Mouse (Mus musculus): ENCODE measurements at regions not wholly inside any gene's neighbourhood (a gene's known extent, or its start where the extent isn't known, plus 50 kb on each side); places are given as distances from the start of the nearest gene placed in this dataset.

DNA sequence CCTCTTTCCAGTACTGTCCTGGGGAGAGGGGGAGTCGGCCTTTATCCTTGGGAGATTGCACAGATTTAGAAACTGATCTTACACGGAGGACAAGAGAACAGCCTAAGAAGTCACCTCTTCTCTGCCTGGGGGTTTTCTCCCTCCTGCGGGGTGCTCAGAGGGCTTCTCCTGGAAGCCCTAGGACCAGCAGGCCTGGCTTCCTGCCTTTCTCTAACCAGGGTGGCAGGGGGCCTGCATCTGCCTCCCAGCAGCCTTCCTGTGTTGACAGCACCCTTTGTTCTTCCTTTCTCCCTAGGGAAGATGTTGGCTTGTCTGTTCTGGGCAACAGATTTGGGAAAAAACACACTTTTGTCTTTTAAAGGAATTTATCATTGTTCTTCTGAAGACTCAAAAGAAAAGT is 153.0 kb upstream of the Tgfbr2 start:
- no peak for ATAC-seq

GRCm38 (mm10) chr9:116327080-116327479 is 151.9 kb upstream of the Tgfbr2 start:
- no peak for ATAC-seq

DNA sequence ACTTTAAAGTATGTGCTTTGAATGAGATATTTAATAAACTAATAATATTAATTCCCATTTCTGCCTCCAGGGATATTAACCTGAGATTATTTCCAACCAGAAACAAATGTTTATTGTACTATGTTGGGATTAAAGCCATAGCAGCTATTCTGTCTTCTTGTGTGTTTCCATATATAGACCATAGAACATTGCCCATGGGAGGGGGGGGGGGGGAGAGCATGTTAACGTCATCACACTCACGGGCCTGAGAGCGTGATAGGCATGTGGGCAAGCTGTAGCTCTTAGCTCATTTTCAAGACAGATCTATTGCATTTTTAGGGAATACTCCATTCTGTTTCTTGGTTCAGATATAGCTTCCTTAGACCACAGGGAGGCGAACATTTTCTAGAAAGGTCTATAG is 149.8 kb upstream of the Tgfbr2 start:
- ATAC-seq, result no peak

DNA sequence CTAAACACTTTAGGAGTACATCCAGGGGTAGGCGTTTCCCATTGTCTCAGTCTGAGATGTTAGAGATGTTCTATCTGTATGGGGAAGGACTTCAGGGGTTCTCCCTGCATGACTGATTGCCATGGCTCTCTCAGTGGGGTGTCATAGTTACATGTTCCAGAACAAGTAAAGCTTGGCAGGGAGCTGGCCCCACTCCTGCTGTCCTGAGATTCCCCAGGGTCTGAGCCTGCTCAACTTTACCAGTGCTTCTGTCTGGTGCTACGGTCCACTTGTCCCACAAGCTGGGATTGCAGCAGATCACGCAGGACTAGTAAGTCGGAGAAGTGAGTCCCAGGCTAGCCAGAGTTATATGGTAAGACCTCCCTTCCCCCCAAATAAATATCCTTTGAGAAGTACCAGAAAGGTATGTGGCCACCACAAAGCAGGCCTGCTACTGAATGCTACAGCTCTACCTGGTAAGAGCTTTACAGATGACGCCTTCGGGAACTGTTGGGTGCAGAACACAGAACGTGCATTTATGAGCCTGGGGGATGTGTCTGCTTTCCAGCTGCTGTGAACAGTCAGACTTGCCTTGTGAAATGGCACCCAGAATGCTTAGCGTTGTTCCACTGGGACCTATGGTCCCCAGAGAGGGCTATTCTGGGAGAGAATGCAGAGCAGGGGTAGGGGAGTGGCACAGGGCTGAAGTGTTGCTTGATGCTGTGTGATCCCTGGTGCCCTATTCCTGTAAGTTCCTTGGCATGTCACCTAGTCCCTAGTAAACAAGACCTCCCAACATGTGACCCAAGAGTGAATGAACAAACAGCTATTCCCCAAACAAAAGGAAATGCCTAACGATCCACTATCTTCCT is 148.9 kb upstream of the Tgfbr2 start:
- no peak for ATAC-seq

- ATAC-seq, result peak; percentile 48
Measured at GRCm38 (mm10) chr9:116321908-116322307, 146.7 kb upstream of the Tgfbr2 start.

DNA sequence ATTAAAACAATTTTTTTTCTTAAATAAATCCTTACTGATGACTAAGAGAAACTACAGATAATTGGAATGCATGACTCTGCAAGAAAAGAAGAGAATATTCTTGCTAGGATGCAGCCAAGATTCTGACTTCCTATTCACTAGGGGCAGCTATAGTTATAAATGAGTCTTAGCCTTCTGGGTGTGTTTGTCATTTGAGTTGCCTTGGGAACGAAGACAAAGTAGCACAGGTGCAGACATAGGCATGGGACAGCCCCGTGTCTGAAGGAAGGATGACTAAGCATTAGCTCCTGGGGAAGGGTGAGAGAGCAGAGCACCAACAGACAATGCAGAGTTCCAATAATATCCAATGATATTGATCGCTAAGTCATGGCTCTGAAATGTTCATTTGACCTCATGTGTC is 144.3 kb upstream of the Tgfbr2 start:
- peak; percentile 95 for ATAC-seq

GRCm38 (mm10) chr9:116316582-116317095 is 141.5 kb upstream of the Tgfbr2 start:
- no peak for ATAC-seq

DNA sequence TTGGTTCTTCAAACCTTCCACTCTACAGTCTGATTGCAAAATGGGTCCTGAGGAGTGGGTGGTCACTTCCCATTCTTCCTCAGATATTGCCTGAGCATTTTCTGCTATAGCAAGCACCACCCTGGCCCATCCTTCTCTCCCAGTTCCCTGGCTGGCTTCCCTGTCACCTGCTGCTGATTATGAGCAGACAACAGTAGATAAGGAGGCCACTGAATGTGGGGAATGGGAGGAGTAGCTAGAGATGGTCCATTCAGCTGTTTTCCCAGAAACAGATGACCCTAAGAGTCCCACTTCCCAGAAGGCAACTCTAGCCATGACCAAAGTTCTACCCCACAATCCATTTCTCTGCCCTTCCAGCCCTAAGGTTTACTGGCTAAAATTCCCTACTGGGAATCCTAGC is 139.6 kb upstream of the Tgfbr2 start:
- no peak for ATAC-seq

GRCm38 (mm10) chr9:116313932-116314790 is 139.0 kb upstream of the Tgfbr2 start:
- no peak for ATAC-seq

DNA sequence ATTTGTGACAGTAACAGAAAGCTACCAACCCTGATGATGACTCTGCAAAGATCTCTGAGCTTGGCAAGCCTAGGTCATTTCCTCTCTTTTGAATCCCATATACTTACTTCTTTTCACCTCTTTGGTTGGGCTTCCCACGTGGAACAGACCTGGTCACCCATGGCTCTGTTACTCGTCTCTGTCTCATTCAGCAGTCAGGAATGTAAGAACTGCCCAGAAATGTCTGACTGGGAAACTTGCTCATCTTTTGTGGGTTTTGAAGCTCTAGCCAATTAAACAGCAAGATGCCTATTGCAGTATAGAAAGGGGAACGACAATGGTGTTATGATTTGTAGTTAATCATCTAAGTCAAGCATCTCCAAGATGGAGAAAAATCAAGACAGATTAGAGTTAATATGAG is 136.2 kb upstream of the Tgfbr2 start:
- ATAC-seq, result no peak

DNA sequence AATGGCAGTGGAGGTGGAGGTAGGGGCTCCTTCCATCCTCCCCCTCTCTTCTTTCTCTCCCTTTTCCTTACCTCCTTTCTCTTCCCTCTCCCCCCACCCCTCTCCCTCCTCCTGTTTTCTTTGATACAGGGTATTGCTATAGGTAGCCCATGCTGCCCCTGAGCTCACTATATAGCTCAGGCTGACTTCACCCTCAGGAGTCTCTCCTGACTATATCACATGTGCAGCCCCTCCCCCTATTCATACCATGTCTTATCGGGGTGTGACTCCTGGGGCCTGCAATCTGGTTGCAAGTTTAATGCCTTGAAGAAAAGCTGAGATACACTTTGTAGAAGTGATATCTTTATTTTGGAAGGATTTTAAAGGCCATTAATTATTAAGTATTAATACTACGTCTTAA is 126.4 kb upstream of the Tgfbr2 start:
- ATAC-seq, result no peak

DNA sequence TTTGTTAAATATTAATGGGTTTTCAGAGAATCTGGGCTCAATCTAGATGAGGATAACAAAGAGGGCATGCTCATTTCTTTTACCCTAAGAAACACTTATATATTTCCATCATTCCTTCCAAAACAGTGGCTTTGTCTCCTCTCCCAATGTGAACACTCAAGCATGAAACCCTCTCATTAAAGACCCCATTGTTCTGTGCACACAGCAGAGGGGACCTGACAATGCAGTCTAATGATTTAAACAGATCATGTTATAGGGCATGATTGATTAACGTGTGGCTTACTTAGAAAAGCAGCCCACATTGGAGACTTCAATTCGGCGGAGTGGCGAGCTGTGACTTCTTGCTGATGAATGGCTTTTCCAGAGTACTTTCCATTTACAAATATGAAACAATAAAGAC is 123.6 kb upstream of the Tgfbr2 start:
- no peak for ATAC-seq

GRCm38 (mm10) chr9:116296349-116296748 is 121.2 kb upstream of the Tgfbr2 start:
- no peak for ATAC-seq

DNA sequence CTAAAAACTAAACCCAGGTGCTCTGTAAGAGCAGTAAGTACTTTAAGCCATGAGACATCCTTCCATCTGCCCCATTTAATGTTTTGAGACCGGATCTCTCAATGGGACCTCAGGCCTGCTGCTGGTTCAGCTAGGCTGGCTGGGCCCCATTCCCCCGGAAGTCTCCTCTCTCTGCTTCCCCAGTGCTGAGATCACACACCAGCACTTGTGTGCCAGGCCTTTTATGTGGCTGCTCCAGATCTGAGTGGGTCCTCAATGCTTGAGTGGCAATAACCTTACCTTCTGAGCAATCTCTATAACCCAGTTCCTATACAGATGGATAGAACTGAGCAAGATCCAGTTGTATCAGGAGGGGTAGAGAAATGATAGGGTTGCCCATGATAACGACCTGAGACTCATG is 118.9 kb upstream of the Tgfbr2 start:
- peak; percentile 97 for ATAC-seq

GRCm38 (mm10) chr9:116293110-116293509 is 118.0 kb upstream of the Tgfbr2 start:
- no peak for ATAC-seq

DNA sequence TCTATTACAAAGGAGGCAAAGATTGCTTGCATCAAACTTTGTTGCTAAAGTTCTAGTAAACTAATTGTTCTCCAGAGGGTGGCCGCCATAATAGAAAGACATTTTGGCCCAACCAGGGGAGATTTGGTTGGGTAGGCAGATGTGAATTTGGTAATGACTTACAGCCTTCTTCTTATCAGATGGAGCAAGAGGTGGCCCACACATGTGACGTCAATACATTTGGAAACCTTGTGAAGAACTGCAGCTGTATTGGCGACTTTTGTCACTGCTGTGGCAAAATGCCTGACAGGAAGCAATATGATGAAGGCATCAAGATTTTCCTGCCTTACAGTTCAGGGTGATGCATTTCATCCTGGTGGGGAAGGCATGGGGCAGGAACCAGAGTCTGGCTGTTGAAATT is 116.5 kb upstream of the Tgfbr2 start:
- ATAC-seq, result no peak

DNA sequence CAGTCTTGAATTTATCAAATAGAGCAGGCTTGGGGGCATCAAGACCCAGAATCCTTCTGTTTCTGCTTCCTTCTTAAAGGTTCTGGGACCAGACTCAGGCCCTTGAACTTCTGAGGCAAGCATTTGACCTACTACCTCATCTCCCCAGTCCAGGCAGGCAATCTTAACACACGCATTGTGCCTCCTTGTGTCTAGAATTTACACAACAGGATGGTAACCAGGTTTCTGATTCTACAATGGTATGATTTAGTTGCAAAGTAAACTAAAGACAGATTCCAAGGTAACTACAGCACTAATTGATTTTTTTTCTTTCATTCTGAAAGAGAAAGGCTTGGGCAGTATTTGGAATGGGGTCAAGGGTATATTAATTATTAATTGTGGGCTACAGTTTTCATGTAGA is 115.7 kb upstream of the Tgfbr2 start:
- no peak for ATAC-seq

GRCm38 (mm10) chr9:116285691-116286431 is 110.7 kb upstream of the Tgfbr2 start:
- ATAC-seq, result no peak

DNA sequence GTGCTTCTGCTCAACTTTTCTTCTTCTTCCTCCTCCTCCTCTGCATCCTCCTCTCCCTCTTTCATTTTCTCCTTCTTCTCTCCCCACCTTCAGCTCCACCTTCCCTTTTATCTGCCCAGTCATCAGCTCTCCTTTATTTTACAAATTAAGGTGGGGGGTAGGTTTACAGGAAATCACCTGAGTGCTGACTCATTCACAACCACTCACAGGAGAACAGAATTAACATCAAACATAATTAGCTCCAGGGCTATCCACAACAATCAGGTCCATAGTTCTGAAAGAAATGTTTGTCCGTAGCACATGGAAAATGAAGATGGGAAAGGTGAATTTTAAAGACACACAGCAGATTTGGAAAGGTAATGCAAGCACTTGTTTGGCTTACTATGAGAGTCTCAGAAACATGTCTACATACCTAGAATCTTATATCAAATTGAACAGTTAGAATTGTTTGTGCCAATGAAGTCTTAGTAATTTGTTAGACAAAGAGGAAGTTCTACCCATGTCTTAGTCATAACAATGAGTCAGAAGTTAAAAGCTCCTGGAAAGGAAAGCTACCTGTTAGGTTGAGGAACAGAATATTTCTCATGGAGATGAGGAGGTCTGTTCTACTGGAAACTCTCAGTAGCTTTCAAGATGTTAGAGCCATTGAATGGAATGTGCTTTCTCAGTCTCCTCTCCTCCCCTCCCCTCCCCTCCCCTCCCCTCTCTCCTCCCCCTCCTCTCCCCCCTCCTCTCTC is 108.8 kb upstream of the Tgfbr2 start:
- peak; percentile 61 for ATAC-seq

GRCm38 (mm10) chr9:116281654-116282053 is 106.5 kb upstream of the Tgfbr2 start:
- ATAC-seq, result no peak

DNA sequence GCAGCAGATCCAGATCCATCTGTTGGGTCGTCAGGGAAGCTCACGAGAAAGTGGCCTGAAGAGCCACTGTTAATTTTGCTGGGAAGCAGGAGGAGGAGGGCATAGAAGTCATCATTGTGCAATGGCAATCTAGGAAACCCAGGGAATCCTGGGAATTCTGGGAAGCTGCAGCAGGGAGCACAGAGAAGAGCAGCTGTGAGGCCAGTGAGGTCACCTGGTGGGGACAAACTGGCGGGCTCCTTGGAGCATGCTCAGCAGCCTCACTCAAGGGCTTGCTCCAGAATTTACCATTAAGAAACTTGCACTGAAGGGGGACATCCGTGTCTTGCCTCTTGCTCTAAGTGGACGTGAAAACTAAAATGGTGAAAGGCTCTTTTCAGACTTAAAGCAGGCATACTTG is 105.0 kb upstream of the Tgfbr2 start:
- ATAC-seq, result no peak

DNA sequence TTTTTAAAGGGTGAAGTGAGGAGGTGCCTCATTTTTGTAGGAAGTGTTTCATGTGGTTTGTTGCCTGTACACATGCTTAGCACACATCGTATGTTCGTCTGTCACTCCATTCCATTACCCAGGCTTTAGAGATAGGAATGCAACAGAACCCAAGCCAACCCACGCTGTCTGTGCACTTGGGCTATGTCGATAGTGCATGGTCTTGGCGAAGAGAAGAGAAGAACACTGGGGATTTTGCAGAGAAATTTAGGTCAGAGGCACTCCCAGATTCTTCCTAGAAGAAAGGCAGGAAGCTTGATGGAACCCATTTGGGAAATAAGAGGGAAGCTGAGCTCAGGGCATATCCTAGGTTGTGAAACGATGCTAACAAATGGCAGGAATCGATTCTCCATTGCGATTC is 103.7 kb upstream of the Tgfbr2 start:
- no peak for ATAC-seq

Measured in CD4-positive, CD25-positive, alpha-beta regulatory T cell, adult 4 months (primary cell).